Mouse (Mus musculus): Measurements from ENCODE around the gene Rsbn1. TPM values are rescaled to one million over a fixed set of nuclear protein-coding genes. Genes with fewer than 3 reads are reported as not detected.

The Rsbn1 gene
- polyA plus RNA-seq (2014; fragmentation: Nextera tagmentation; extraction: Ambion mirVana), result 22.3 and 22.6 TPM in 2 replicates

- peak within 1 kb of the TSS; percentile 73 for H3K4me2 ChIP-seq (ENCODE audit: low read depth)
- H3K27ac ChIP-seq (ENCODE audit: low read depth, low read length), result peak within 1 kb of the TSS; percentile 87
- ATAC-seq (ENCODE audit: insufficient read depth, low FRiP score, low TSS enrichment), result peak; percentile 99
- H3K9ac ChIP-seq (ENCODE audit: low read length), result peak within 1 kb of the TSS; percentile 95
- H3K4me1 ChIP-seq (ENCODE audit: control insufficient read depth, insufficient read depth, low read length), result peaks cover 6% of the 10 kb centered on the region; the same call in 1 of the 2 replicates
- H3K9me3 ChIP-seq (ENCODE audit: control insufficient read depth, low read length), result no peaks in the 10 kb centered on the region
- under 1% methylated on average over 54 of the region's 55 CpGs for WGBS
- H3K36me3 ChIP-seq (ENCODE audit: control insufficient read depth, insufficient read depth, low read length), result no peaks in the 10 kb centered on the region
- peak within 1 kb of the TSS; percentile 98 for H3K4me3 ChIP-seq (ENCODE audit: low read depth, low read length)
- no peaks in the 10 kb centered on the region for H3K27me3 ChIP-seq (ENCODE audit: control insufficient read depth, insufficient read depth, low read length)
- peak; percentile 98 for DNase-seq (ENCODE audit: low spot score)
Observed at GRCm38 (mm10) chr3:103914010-103914669, at the start of gene Rsbn1. Rsbn1 (plus strand) TSS chr3:103914120.

GRCm38 (mm10) chr3:103864200-103864599, 49.7 kb upstream of the Rsbn1 start:
- ATAC-seq (ENCODE audit: insufficient read depth, low FRiP score, low TSS enrichment) (no peak), DNase-seq (ENCODE audit: low spot score) (no peak)
- H3K4me1 ChIP-seq (ENCODE audit: control insufficient read depth, insufficient read depth, low read length), result no peaks in the 10 kb centered on the region
- H3K27me3 ChIP-seq (ENCODE audit: control insufficient read depth, insufficient read depth, low read length), result no peaks in the 10 kb centered on the region
- no peak overlapping the region for H3K9ac ChIP-seq (ENCODE audit: low read length)
- no peak overlapping the region for H3K27ac ChIP-seq (ENCODE audit: low read depth, low read length)
- H3K4me3 ChIP-seq (ENCODE audit: low read depth, low read length), result no peak overlapping the region
- no peak overlapping the region for H3K4me2 ChIP-seq (ENCODE audit: low read depth)
- H3K9me3 ChIP-seq (ENCODE audit: control insufficient read depth, low read length), result no peaks in the 10 kb centered on the region
- H3K36me3 ChIP-seq (ENCODE audit: control insufficient read depth, insufficient read depth, low read length), result no peaks in the 10 kb centered on the region
- 88% methylated on average over 6 of the region's 6 CpGs for WGBS

GRCm38 (mm10) chr3:103867424-103867971, 46.4 kb upstream of the Rsbn1 start:
- Histone ChIP-seq H3K4me2 (ENCODE audit: low read depth) (no peak overlapping the region), H3K27ac (ENCODE audit: low read depth, low read length) (no peak overlapping the region), H3K4me1 (ENCODE audit: control insufficient read depth, insufficient read depth, low read length) (no peaks in the 10 kb centered on the region), H3K4me3 (ENCODE audit: low read depth, low read length) (no peak overlapping the region), H3K9me3 (ENCODE audit: control insufficient read depth, low read length) (no peaks in the 10 kb centered on the region), H3K9ac (ENCODE audit: low read length) (no peak overlapping the region), H3K27me3 (ENCODE audit: control insufficient read depth, insufficient read depth, low read length) (no peaks in the 10 kb centered on the region), H3K36me3 (ENCODE audit: control insufficient read depth, insufficient read depth, low read length) (no peaks in the 10 kb centered on the region)
- DNase-seq (ENCODE audit: low spot score) (no peak), ATAC-seq (ENCODE audit: insufficient read depth, low FRiP score, low TSS enrichment) (no peak)
- WGBS, result 92% methylated on average over 5 of the region's 5 CpGs

GRCm38 (mm10) chr3:103868008-103868407, 45.9 kb upstream of the Rsbn1 start:
- Histone ChIP-seq H3K9ac (ENCODE audit: low read length) (no peak overlapping the region), H3K36me3 (ENCODE audit: control insufficient read depth, insufficient read depth, low read length) (no peaks in the 10 kb centered on the region), H3K4me3 (ENCODE audit: low read depth, low read length) (no peak overlapping the region), H3K4me1 (ENCODE audit: control insufficient read depth, insufficient read depth, low read length) (no peaks in the 10 kb centered on the region), H3K27me3 (ENCODE audit: control insufficient read depth, insufficient read depth, low read length) (no peaks in the 10 kb centered on the region), H3K9me3 (ENCODE audit: control insufficient read depth, low read length) (no peaks in the 10 kb centered on the region), H3K27ac (ENCODE audit: low read depth, low read length) (no peak overlapping the region), H3K4me2 (ENCODE audit: low read depth) (no peak overlapping the region)
- ATAC-seq (ENCODE audit: insufficient read depth, low FRiP score, low TSS enrichment), result no peak
- 89% methylated on average over 4 of the region's 4 CpGs for WGBS
- DNase-seq (ENCODE audit: low spot score), result no peak

- WGBS, result 60% methylated on average over 3 of the region's 3 CpGs
- H3K27ac ChIP-seq (ENCODE audit: low read depth, low read length), result no peak overlapping the region
- H3K4me2 ChIP-seq (ENCODE audit: low read depth), result no peak overlapping the region
- H3K36me3 ChIP-seq (ENCODE audit: control insufficient read depth, insufficient read depth, low read length), result no peaks in the 10 kb centered on the region
- no peaks in the 10 kb centered on the region for H3K9me3 ChIP-seq (ENCODE audit: control insufficient read depth, low read length)
- H3K4me1 ChIP-seq (ENCODE audit: control insufficient read depth, insufficient read depth, low read length), result no peaks in the 10 kb centered on the region
- DNase-seq (ENCODE audit: low spot score) (no peak), ATAC-seq (ENCODE audit: insufficient read depth, low FRiP score, low TSS enrichment) (no peak)
- no peak overlapping the region for H3K9ac ChIP-seq (ENCODE audit: low read length)
- H3K27me3 ChIP-seq (ENCODE audit: control insufficient read depth, insufficient read depth, low read length), result no peaks in the 10 kb centered on the region
- H3K4me3 ChIP-seq (ENCODE audit: low read depth, low read length), result no peak overlapping the region
Observed at GRCm38 (mm10) chr3:103872663-103873098, 41.2 kb upstream of the Rsbn1 start.

GRCm38 (mm10) chr3:103874329-103874728, 39.6 kb upstream of the Rsbn1 start:
- ATAC-seq (ENCODE audit: insufficient read depth, low FRiP score, low TSS enrichment) (no peak), DNase-seq (ENCODE audit: low spot score) (no peak)
- no peak overlapping the region for H3K27ac ChIP-seq (ENCODE audit: low read depth, low read length)
- 80% methylated on average over 7 of the region's 7 CpGs for WGBS
- H3K36me3 ChIP-seq (ENCODE audit: control insufficient read depth, insufficient read depth, low read length), result no peaks in the 10 kb centered on the region
- no peak overlapping the region for H3K4me2 ChIP-seq (ENCODE audit: low read depth)
- no peak overlapping the region for H3K4me3 ChIP-seq (ENCODE audit: low read depth, low read length)
- no peak overlapping the region for H3K9ac ChIP-seq (ENCODE audit: low read length)
- H3K27me3 ChIP-seq (ENCODE audit: control insufficient read depth, insufficient read depth, low read length), result no peaks in the 10 kb centered on the region
- H3K4me1 ChIP-seq (ENCODE audit: control insufficient read depth, insufficient read depth, low read length), result no peaks in the 10 kb centered on the region
- no peaks in the 10 kb centered on the region for H3K9me3 ChIP-seq (ENCODE audit: control insufficient read depth, low read length)

GRCm38 (mm10) chr3:103885946-103886345, 28.0 kb upstream of the Rsbn1 start:
- Histone ChIP-seq H3K27ac (ENCODE audit: low read depth, low read length) (no peak overlapping the region), H3K36me3 (ENCODE audit: control insufficient read depth, insufficient read depth, low read length) (no peaks in the 10 kb centered on the region), H3K4me1 (ENCODE audit: control insufficient read depth, insufficient read depth, low read length) (no peaks in the 10 kb centered on the region), H3K4me2 (ENCODE audit: low read depth) (no peak overlapping the region), H3K27me3 (ENCODE audit: control insufficient read depth, insufficient read depth, low read length) (no peaks in the 10 kb centered on the region), H3K4me3 (ENCODE audit: low read depth, low read length) (no peak overlapping the region), H3K9ac (ENCODE audit: low read length) (no peak overlapping the region), H3K9me3 (ENCODE audit: control insufficient read depth, low read length) (no peaks in the 10 kb centered on the region)
- ATAC-seq (ENCODE audit: insufficient read depth, low FRiP score, low TSS enrichment), result no peak
- no peak for DNase-seq (ENCODE audit: low spot score)
- 72% methylated on average over 11 of the region's 11 CpGs for WGBS

GRCm38 (mm10) chr3:103887581-103887980, 26.3 kb upstream of the Rsbn1 start:
- no peaks in the 10 kb centered on the region for H3K36me3 ChIP-seq (ENCODE audit: control insufficient read depth, insufficient read depth, low read length)
- H3K4me1 ChIP-seq (ENCODE audit: control insufficient read depth, insufficient read depth, low read length), result no peaks in the 10 kb centered on the region
- no peak overlapping the region for H3K4me3 ChIP-seq (ENCODE audit: low read depth, low read length)
- ATAC-seq (ENCODE audit: insufficient read depth, low FRiP score, low TSS enrichment) (no peak), DNase-seq (ENCODE audit: low spot score) (peak; percentile 38)
- no peak overlapping the region for H3K27ac ChIP-seq (ENCODE audit: low read depth, low read length)
- no peak overlapping the region for H3K9ac ChIP-seq (ENCODE audit: low read length)
- H3K9me3 ChIP-seq (ENCODE audit: control insufficient read depth, low read length), result no peaks in the 10 kb centered on the region
- 42% methylated on average over 3 of the region's 3 CpGs for WGBS
- no peaks in the 10 kb centered on the region for H3K27me3 ChIP-seq (ENCODE audit: control insufficient read depth, insufficient read depth, low read length)
- H3K4me2 ChIP-seq (ENCODE audit: low read depth), result no peak overlapping the region

GRCm38 (mm10) chr3:103893374-103893773, 20.5 kb upstream of the Rsbn1 start:
- Histone ChIP-seq H3K4me3 (ENCODE audit: low read depth, low read length) (no peak overlapping the region), H3K27ac (ENCODE audit: low read depth, low read length) (no peak overlapping the region), H3K27me3 (ENCODE audit: control insufficient read depth, insufficient read depth, low read length) (no peaks in the 10 kb centered on the region), H3K4me1 (ENCODE audit: control insufficient read depth, insufficient read depth, low read length) (no peaks in the 10 kb centered on the region), H3K36me3 (ENCODE audit: control insufficient read depth, insufficient read depth, low read length) (no peaks in the 10 kb centered on the region), H3K4me2 (ENCODE audit: low read depth) (no peak overlapping the region), H3K9me3 (ENCODE audit: control insufficient read depth, low read length) (no peaks in the 10 kb centered on the region), H3K9ac (ENCODE audit: low read length) (no peak overlapping the region)
- no peak for ATAC-seq (ENCODE audit: insufficient read depth, low FRiP score, low TSS enrichment)
- DNase-seq (ENCODE audit: low spot score), result no peak
- WGBS, result 95% methylated on average over 3 of the region's 3 CpGs

Measured in neural tube, embryonic 11.5 days (tissue).